Mouse (Mus musculus): Measurements from ENCODE around the gene Hoxc12. TPM values are rescaled to one million over a fixed set of nuclear protein-coding genes. Genes with fewer than 3 reads are reported as not detected.

Hoxc12 gene
- polyA plus RNA-seq, 1 experiment from 2014 or later = not detected

- TF ChIP-seq CTCF (IDR thresholded peaks at IDR 0.05; ENCODE audit: low read depth) = no peak
- Histone ChIP-seq H3K4me3 (replicated peaks; ENCODE audit: low read depth, low read length) (peak overlapping the region; percentile 77), H3K4me1 (replicated peaks; ENCODE audit: insufficient read depth, low read length) (peaks cover 20% of the 10 kb centered on the region), H3K27ac (peak overlapping the region; percentile 96), H3K4me2 (ENCODE audit: low read length) (peak overlapping the region; percentile 90), H3K9ac (ENCODE audit: low read depth, low read length) (peak overlapping the region; percentile 97), H3K27me3 (ENCODE audit: insufficient read depth, low read length) (no peaks in the 10 kb centered on the region), H3K9me3 (replicated peaks; ENCODE audit: low read length) (no peaks in the 10 kb centered on the region), H3K36me3 (ENCODE audit: insufficient read depth, low read length) (no peaks in the 10 kb centered on the region)
- WGBS = under 1% methylated on average over 88 of the region's 88 CpGs
- peak; percentile 92 for DNase-seq (ENCODE audit: low spot score)
- ATAC-seq (replicated peaks; ENCODE audit: low FRiP score, low read depth) = 0 out of 2 replicates have a peak, but pooled peaks have one; percentile 9
These were observed 45.1 kb downstream of the Hoxc12 start for GRCm38 (mm10) chr15:102981379-102982288.

GRCm38 (mm10) chr15:102983716-102984115 is 47.2 kb downstream of the Hoxc12 start:
- 14% methylated on average over 12 of the region's 12 CpGs for WGBS
- Histone ChIP-seq H3K9ac (ENCODE audit: low read depth, low read length) (peak overlapping the region; percentile 97; the same call in 1 of the 2 replicates), H3K4me1 (replicated peaks; ENCODE audit: insufficient read depth, low read length) (peaks cover 12% of the 10 kb centered on the region), H3K27me3 (ENCODE audit: insufficient read depth, low read length) (no peaks in the 10 kb centered on the region), H3K27ac (peak overlapping the region; percentile 67), H3K9me3 (replicated peaks; ENCODE audit: low read length) (no peaks in the 10 kb centered on the region), H3K36me3 (ENCODE audit: insufficient read depth, low read length) (no peaks in the 10 kb centered on the region), H3K4me3 (replicated peaks; ENCODE audit: low read depth, low read length) (peak overlapping the region; percentile 77), H3K4me2 (ENCODE audit: low read length) (peak overlapping the region; percentile 90)
- TF ChIP-seq CTCF (IDR thresholded peaks at IDR 0.05; ENCODE audit: low read depth) = no peak
- ATAC-seq (replicated peaks; ENCODE audit: low FRiP score, low read depth) (no peak), DNase-seq (ENCODE audit: low spot score) (no peak)

GRCm38 (mm10) chr15:102984521-102984920 is 48.0 kb downstream of the Hoxc12 start:
- DNase-seq (ENCODE audit: low spot score) (no peak), ATAC-seq (replicated peaks; ENCODE audit: low FRiP score, low read depth) (no peak)
- H3K4me3 ChIP-seq (replicated peaks; ENCODE audit: low read depth, low read length) = no peak overlapping the region
- no peaks in the 10 kb centered on the region for H3K36me3 ChIP-seq (ENCODE audit: insufficient read depth, low read length)
- no peaks in the 10 kb centered on the region for H3K9me3 ChIP-seq (replicated peaks; ENCODE audit: low read length)
- H3K9ac ChIP-seq (ENCODE audit: low read depth, low read length) = peak overlapping the region; percentile 40; the same call in 1 of the 2 replicates
- no peak for TF ChIP-seq CTCF (IDR thresholded peaks at IDR 0.05; ENCODE audit: low read depth)
- H3K27ac ChIP-seq = no peak overlapping the region
- 26% methylated on average over 10 of the region's 10 CpGs for WGBS
- H3K4me2 ChIP-seq (ENCODE audit: low read length) = peak overlapping the region; percentile 90
- H3K4me1 ChIP-seq (replicated peaks; ENCODE audit: insufficient read depth, low read length) = peaks cover 6% of the 10 kb centered on the region; the same call in 1 of the 2 replicates
- H3K27me3 ChIP-seq (ENCODE audit: insufficient read depth, low read length) = no peaks in the 10 kb centered on the region

- H3K9ac ChIP-seq (ENCODE audit: low read depth, low read length) = peak overlapping the region; percentile 40; the same call in 1 of the 2 replicates
- DNase-seq (ENCODE audit: low spot score) = peak; percentile 74
- no peak overlapping the region for H3K4me3 ChIP-seq (replicated peaks; ENCODE audit: low read depth, low read length)
- WGBS = 21% methylated on average over 3 of the region's 3 CpGs
- ATAC-seq (replicated peaks; ENCODE audit: low FRiP score, low read depth) = no peak
- no peaks in the 10 kb centered on the region for H3K9me3 ChIP-seq (replicated peaks; ENCODE audit: low read length)
- no peaks in the 10 kb centered on the region for H3K27me3 ChIP-seq (ENCODE audit: insufficient read depth, low read length)
- TF ChIP-seq CTCF (IDR thresholded peaks at IDR 0.05; ENCODE audit: low read depth) = no peak
- H3K4me2 ChIP-seq (ENCODE audit: low read length) = peak overlapping the region; percentile 90
- H3K36me3 ChIP-seq (ENCODE audit: insufficient read depth, low read length) = no peaks in the 10 kb centered on the region
- H3K4me1 ChIP-seq (replicated peaks; ENCODE audit: insufficient read depth, low read length) = peaks cover 6% of the 10 kb centered on the region; the same call in 1 of the 2 replicates
- no peak overlapping the region for H3K27ac ChIP-seq
These were observed 48.4 kb downstream of the Hoxc12 start for GRCm38 (mm10) chr15:102984925-102985324.

GRCm38 (mm10) chr15:102987124-102987833 is 50.7 kb downstream of the Hoxc12 start:
- Histone ChIP-seq H3K27me3 (ENCODE audit: insufficient read depth, low read length) (no peaks in the 10 kb centered on the region), H3K9ac (ENCODE audit: low read depth, low read length) (0 out of 2 replicates have a peak overlapping the region, but pooled peaks have one; percentile 6), H3K4me2 (ENCODE audit: low read length) (no peak overlapping the region), H3K4me1 (replicated peaks; ENCODE audit: insufficient read depth, low read length) (peaks cover 10% of the 10 kb centered on the region; the same call in 1 of the 2 replicates), H3K36me3 (ENCODE audit: insufficient read depth, low read length) (no peaks in the 10 kb centered on the region), H3K9me3 (replicated peaks; ENCODE audit: low read length) (no peaks in the 10 kb centered on the region), H3K27ac (peak overlapping the region; percentile 1; the same call in 1 of the 2 replicates), H3K4me3 (replicated peaks; ENCODE audit: low read depth, low read length) (no peak overlapping the region)
- peak; percentile 97 for DNase-seq (ENCODE audit: low spot score)
- ATAC-seq (replicated peaks; ENCODE audit: low FRiP score, low read depth) = 0 out of 2 replicates have a peak, but pooled peaks have one; percentile 33
- WGBS = 10% methylated on average over 21 of the region's 21 CpGs
- peak; percentile 96 for TF ChIP-seq CTCF (IDR thresholded peaks at IDR 0.05; ENCODE audit: low read depth)

- no peaks in the 10 kb centered on the region for H3K27me3 ChIP-seq (ENCODE audit: insufficient read depth, low read length)
- DNase-seq (ENCODE audit: low spot score) = no peak
- H3K36me3 ChIP-seq (ENCODE audit: insufficient read depth, low read length) = no peaks in the 10 kb centered on the region
- H3K4me2 ChIP-seq (ENCODE audit: low read length) = no peak overlapping the region
- WGBS = 61% methylated on average over 5 of the region's 5 CpGs
- no peak overlapping the region for H3K9ac ChIP-seq (ENCODE audit: low read depth, low read length)
- no peak for ATAC-seq (replicated peaks; ENCODE audit: low FRiP score, low read depth)
- H3K27ac ChIP-seq = no peak overlapping the region
- H3K4me1 ChIP-seq (replicated peaks; ENCODE audit: insufficient read depth, low read length) = peaks cover 11% of the 10 kb centered on the region; the same call in 1 of the 2 replicates
- H3K9me3 ChIP-seq (replicated peaks; ENCODE audit: low read length) = no peaks in the 10 kb centered on the region
- TF ChIP-seq CTCF (IDR thresholded peaks at IDR 0.05; ENCODE audit: low read depth) = no peak
- H3K4me3 ChIP-seq (replicated peaks; ENCODE audit: low read depth, low read length) = no peak overlapping the region
These were observed 51.5 kb downstream of the Hoxc12 start for GRCm38 (mm10) chr15:102988078-102988477.

Small RNAs within 50 kb of the gene (microRNA-seq; reads per million reads assigned to microRNA genes)
- gene Mir196a-2 = 1,696 reads per million, percentile 82 among the genes with 10 or more reads in this experiment

Other genes with a start within 250 kb of the Hoxc12 start
- gene Calcoco1, start 214.6 kb upstream of the Hoxc12 start, polyA plus RNA-seq (2015; fragmentation: Nextera tagmentation; extraction: Ambion mirVana) = 55.2 and 57.5 TPM in 2 replicates
- 0.05 TPM in 1 of 2 replicates, not detected in the other for gene Hoxc13, start 15.7 kb upstream of the Hoxc12 start, polyA plus RNA-seq (2015; fragmentation: Nextera tagmentation; extraction: Ambion mirVana)
- 1.5 and 1.8 TPM in 2 replicates for gene Hoxc11, start 17.7 kb downstream of the Hoxc12 start, polyA plus RNA-seq (2015; fragmentation: Nextera tagmentation; extraction: Ambion mirVana)
- gene Hoxc10, start 30.0 kb downstream of the Hoxc12 start, polyA plus RNA-seq (2015; fragmentation: Nextera tagmentation; extraction: Ambion mirVana) = 30.6 and 34.1 TPM in 2 replicates
- 2.7 and 3.9 TPM in 2 replicates for gene Hoxc5, start 30.7 kb downstream of the Hoxc12 start, polyA plus RNA-seq (2015; fragmentation: Nextera tagmentation; extraction: Ambion mirVana)
- gene Hoxc9, start 39.7 kb downstream of the Hoxc12 start, polyA plus RNA-seq (2015; fragmentation: Nextera tagmentation; extraction: Ambion mirVana) = 11.0 and 12.4 TPM in 2 replicates
- 5.8 TPM in 2 replicates for gene Hoxc8, start 53.9 kb downstream of the Hoxc12 start, polyA plus RNA-seq (2015; fragmentation: Nextera tagmentation; extraction: Ambion mirVana)
- 7.8 and 9.3 TPM in 2 replicates for gene Hoxc6, start 61.5 kb downstream of the Hoxc12 start, polyA plus RNA-seq (2015; fragmentation: Nextera tagmentation; extraction: Ambion mirVana)
- gene Hoxc4, start 82.2 kb downstream of the Hoxc12 start, polyA plus RNA-seq (2015; fragmentation: Nextera tagmentation; extraction: Ambion mirVana) = 5.9 and 7.0 TPM in 2 replicates
- gene Smug1, start 230.3 kb downstream of the Hoxc12 start, polyA plus RNA-seq (2015; fragmentation: Nextera tagmentation; extraction: Ambion mirVana) = 13.0 TPM in 2 replicates